Mouse (Mus musculus): ENCODE measurements around the gene Stx1a. TPM values are rescaled to one million over a fixed set of nuclear protein-coding genes. Genes with fewer than 3 reads are reported as not detected.

Gene Stx1a
- total and polyA plus RNA-seq, 2 experiments, result 0.09 to 1.3 TPM

- no peaks in the 10 kb centered on the region for H3K36me3 ChIP-seq (ENCODE audit: control insufficient read depth, insufficient read depth, low read length)
- peak within 1 kb of the TSS; percentile 84 for H3K9ac ChIP-seq (ENCODE audit: low read depth, low read length)
- H3K27ac ChIP-seq (replicated peaks; ENCODE audit: insufficient read depth, low read depth, low read length), result peak within 1 kb of the TSS; percentile 94
- peaks cover 14% of the 10 kb centered on the region for H3K4me1 ChIP-seq (ENCODE audit: control insufficient read depth, insufficient read depth, low read length)
- peak; percentile 100 for DNase-seq (ENCODE audit: extremely low read depth, low read depth, low spot score)
- under 1% methylated on average over 52 of the region's 52 CpGs for WGBS
- peak within 1 kb of the TSS; percentile 86 for H3K4me3 ChIP-seq (ENCODE audit: insufficient read depth, low read depth, low read length)
- H3K27me3 ChIP-seq (ENCODE audit: control insufficient read depth, insufficient read depth, low read length), result no peaks in the 10 kb centered on the region
- peaks cover 8% of the 10 kb centered on the region; the same call in 1 of the 2 replicates for H3K79me2 ChIP-seq (ENCODE audit: control insufficient read depth, insufficient read depth, low read length)
- TF ChIP-seq POLR2A (IDR thresholded peaks at IDR 0.05; ENCODE audit: extremely low read depth, insufficient read depth, low read length) (peak; percentile 67; the same call in 1 of the 2 replicates), CTCF (IDR thresholded peaks at IDR 0.05; ENCODE audit: low read depth, low read length) (no peak)
Observed at GRCm38 (mm10) chr5:135008671-135009589, 14.4 kb upstream of the Stx1a start, which contains the start of gene Abhd11. TSS of gene Abhd11 (plus strand) at chr5:135009152.

GRCm38 (mm10) chr5:135009590-135010319 lies 13.5 kb upstream of the Stx1a start:
- Histone ChIP-seq H3K36me3 (ENCODE audit: control insufficient read depth, insufficient read depth, low read length) (no peaks in the 10 kb centered on the region), H3K9ac (ENCODE audit: low read depth, low read length) (peak overlapping the region; percentile 84), H3K4me3 (ENCODE audit: insufficient read depth, low read depth, low read length) (peak overlapping the region; percentile 86), H3K79me2 (ENCODE audit: control insufficient read depth, insufficient read depth, low read length) (peaks cover 8% of the 10 kb centered on the region; the same call in 1 of the 2 replicates), H3K4me1 (ENCODE audit: control insufficient read depth, insufficient read depth, low read length) (peaks cover 14% of the 10 kb centered on the region), H3K27me3 (ENCODE audit: control insufficient read depth, insufficient read depth, low read length) (no peaks in the 10 kb centered on the region), H3K27ac (replicated peaks; ENCODE audit: insufficient read depth, low read depth, low read length) (peak overlapping the region; percentile 94)
- no peak for TF ChIP-seq POLR2A (IDR thresholded peaks at IDR 0.05; ENCODE audit: extremely low read depth, insufficient read depth, low read length)
- no peak for TF ChIP-seq CTCF (IDR thresholded peaks at IDR 0.05; ENCODE audit: low read depth, low read length)
- DNase-seq (ENCODE audit: extremely low read depth, low read depth, low spot score), result peak; percentile 85
- WGBS, result under 1% methylated on average over 35 of the region's 37 CpGs

- peak overlapping the region; percentile 86; the same call in 1 of the 2 replicates for H3K4me3 ChIP-seq (ENCODE audit: insufficient read depth, low read depth, low read length)
- peaks cover 8% of the 10 kb centered on the region; the same call in 1 of the 2 replicates for H3K79me2 ChIP-seq (ENCODE audit: control insufficient read depth, insufficient read depth, low read length)
- H3K27ac ChIP-seq (replicated peaks; ENCODE audit: insufficient read depth, low read depth, low read length), result peak overlapping the region; percentile 74
- TF ChIP-seq CTCF (IDR thresholded peaks at IDR 0.05; ENCODE audit: low read depth, low read length) (no peak), POLR2A (IDR thresholded peaks at IDR 0.05; ENCODE audit: extremely low read depth, insufficient read depth, low read length) (no peak)
- H3K9ac ChIP-seq (ENCODE audit: low read depth, low read length), result peak overlapping the region; percentile 13
- WGBS, result 42% methylated on average over 7 of the region's 7 CpGs
- DNase-seq (ENCODE audit: extremely low read depth, low read depth, low spot score), result no peak
- H3K27me3 ChIP-seq (ENCODE audit: control insufficient read depth, insufficient read depth, low read length), result no peaks in the 10 kb centered on the region
- H3K36me3 ChIP-seq (ENCODE audit: control insufficient read depth, insufficient read depth, low read length), result no peaks in the 10 kb centered on the region
- peaks cover 14% of the 10 kb centered on the region for H3K4me1 ChIP-seq (ENCODE audit: control insufficient read depth, insufficient read depth, low read length)
Observed at GRCm38 (mm10) chr5:135010320-135010709, 13.0 kb upstream of the Stx1a start.

- Histone ChIP-seq H3K4me3 (ENCODE audit: insufficient read depth, low read depth, low read length) (no peak overlapping the region), H3K79me2 (ENCODE audit: control insufficient read depth, insufficient read depth, low read length) (peaks cover 8% of the 10 kb centered on the region; the same call in 1 of the 2 replicates), H3K27me3 (ENCODE audit: control insufficient read depth, insufficient read depth, low read length) (no peaks in the 10 kb centered on the region), H3K27ac (replicated peaks; ENCODE audit: insufficient read depth, low read depth, low read length) (no peak overlapping the region), H3K36me3 (ENCODE audit: control insufficient read depth, insufficient read depth, low read length) (no peaks in the 10 kb centered on the region), H3K9ac (ENCODE audit: low read depth, low read length) (no peak overlapping the region), H3K4me1 (ENCODE audit: control insufficient read depth, insufficient read depth, low read length) (peaks cover 19% of the 10 kb centered on the region)
- 89% methylated on average over 25 of the region's 25 CpGs for WGBS
- no peak for DNase-seq (ENCODE audit: extremely low read depth, low read depth, low spot score)
- no peak for TF ChIP-seq CTCF (IDR thresholded peaks at IDR 0.05; ENCODE audit: low read depth, low read length)
- TF ChIP-seq POLR2A (IDR thresholded peaks at IDR 0.05; ENCODE audit: extremely low read depth, insufficient read depth, low read length), result no peak
Observed at GRCm38 (mm10) chr5:135010841-135011743, 12.2 kb upstream of the Stx1a start.
